Mouse (Mus musculus) midbrain, embryonic 13.5 days (tissue): ENCODE data around the gene Pigs. TPM values are rescaled to one million over a fixed set of nuclear protein-coding genes. Genes with fewer than 3 reads are reported as not detected.

Experiments used
- ATAC-seq: fragments of 200-750 bp; cut with Nextera tagmentation; 2 replicates; pipeline ENCODE4 v1.8.0; 2017; ENCODE audit warnings: mild to moderate bottlenecking, moderate TSS enrichment, moderate library complexity
- H3K27ac ChIP-seq: fragments of 300-500 bp; sonication (generic); 2 replicates; pipeline ENCODE4 v1.5.1; 2015; ENCODE audit warnings: inconsistent platforms, mild to moderate bottlenecking, moderate library complexity
- H3K27me3 ChIP-seq: fragments of 300-500 bp; sonication (generic); 2 replicates; pipeline ENCODE4 v1.6.1; 2015; ENCODE audit warnings: mild to moderate bottlenecking, inconsistent platforms
- H3K36me3 ChIP-seq: fragments of 300-500 bp; sonication (generic); 2 replicates; pipeline ENCODE4 v1.6.1; 2015; ENCODE audit warnings: mild to moderate bottlenecking, inconsistent platforms
- H3K4me1 ChIP-seq: fragments of 300-500 bp; sonication (generic); replicated peaks from 2 replicates; pipeline ENCODE4 v1.6.1; 2015; ENCODE audit warnings: inconsistent platforms
- H3K4me2 ChIP-seq: fragments of 300-500 bp; sonication (generic); replicated peaks from 2 replicates; pipeline ENCODE4 v1.6.1; 2015; ENCODE audit warnings: moderate library complexity, mild to moderate bottlenecking, inconsistent platforms
- H3K4me3 ChIP-seq: fragments of 300-500 bp; sonication (generic); replicated peaks from 2 replicates; pipeline ENCODE4 v1.5.1; 2015; ENCODE audit warnings: mild to moderate bottlenecking, inconsistent platforms
- H3K9ac ChIP-seq: fragments of 300-500 bp; sonication (generic); replicated peaks from 2 replicates; pipeline ENCODE4 v1.6.1; 2015; ENCODE audit warnings: mild to moderate bottlenecking, inconsistent platforms
- H3K9me3 ChIP-seq: fragments of 300-500 bp; sonication (generic); 2 replicates; pipeline ENCODE4 v1.6.1; 2016; ENCODE audit warnings: mild to moderate bottlenecking, inconsistent platforms
- WGBS: fragments of 180-500 bp; shearing (Covaris S2); methylation state at CpG from one replicate; pipeline ENCODE4 v1.1.7; 2015; 5-methylcytosine and 5-hydroxymethylcytosine counted together
- polyA plus RNA-seq: library from polyadenylated mRNA; unstranded; fragments of >200 nt; fragmentation: Nextera tagmentation; extraction: Ambion mirVana; gene quantifications from 2 replicates; pipeline ENCODE4 v1.2.1, GENCODE M21; 2015

Pigs gene
- polyA plus RNA-seq, 1 experiment from 2014 or later: 66.6 TPM

- H3K4me2 ChIP-seq: no peak overlapping the region
- H3K27ac ChIP-seq: no peak overlapping the region
- no peak for ATAC-seq
- H3K9me3 ChIP-seq: no peaks in the 10 kb centered on the region
- no peak overlapping the region for H3K9ac ChIP-seq
- no peaks in the 10 kb centered on the region for H3K27me3 ChIP-seq
- no peaks in the 10 kb centered on the region for H3K36me3 ChIP-seq
- WGBS: 82% methylated on average over 6 of the region's 6 CpGs
- no peak overlapping the region for H3K4me3 ChIP-seq
- no peaks in the 10 kb centered on the region for H3K4me1 ChIP-seq
Observed at GRCm38 (mm10) chr11:78354905-78355304, 26.7 kb downstream of the Pigs start.

GRCm38 (mm10) chr11:78355471-78356238, 27.4 kb downstream of the Pigs start:
- Histone ChIP-seq H3K4me3 (no peak overlapping the region), H3K27ac (no peak overlapping the region), H3K9me3 (no peaks in the 10 kb centered on the region), H3K36me3 (no peaks in the 10 kb centered on the region), H3K27me3 (no peaks in the 10 kb centered on the region), H3K9ac (no peak overlapping the region), H3K4me2 (no peak overlapping the region), H3K4me1 (no peaks in the 10 kb centered on the region; the same call in 1 of the 2 replicates)
- 35% methylated on average over 4 of the region's 4 CpGs for WGBS
- no peak; the same call in 1 of the 2 replicates for ATAC-seq

GRCm38 (mm10) chr11:78358330-78359007, 30.3 kb downstream of the Pigs start:
- no peak overlapping the region for H3K9ac ChIP-seq
- H3K36me3 ChIP-seq: no peaks in the 10 kb centered on the region
- WGBS: 12% methylated on average over 22 of the region's 22 CpGs
- ATAC-seq: no peak
- H3K4me2 ChIP-seq: no peak overlapping the region
- H3K4me1 ChIP-seq: no peaks in the 10 kb centered on the region; the same call in 1 of the 2 replicates
- no peak overlapping the region for H3K4me3 ChIP-seq
- no peak overlapping the region for H3K27ac ChIP-seq
- H3K9me3 ChIP-seq: no peaks in the 10 kb centered on the region
- no peaks in the 10 kb centered on the region for H3K27me3 ChIP-seq

GRCm38 (mm10) chr11:78360125-78360788, 32.0 kb downstream of the Pigs start:
- WGBS: 16% methylated on average over 13 of the region's 13 CpGs
- H3K36me3 ChIP-seq: no peaks in the 10 kb centered on the region
- no peak overlapping the region for H3K9ac ChIP-seq
- H3K9me3 ChIP-seq: no peaks in the 10 kb centered on the region
- H3K27me3 ChIP-seq: no peaks in the 10 kb centered on the region
- no peak overlapping the region for H3K27ac ChIP-seq
- H3K4me2 ChIP-seq: peak overlapping the region; percentile 42
- H3K4me3 ChIP-seq: peak overlapping the region; percentile 27; the same call in 1 of the 2 replicates
- H3K4me1 ChIP-seq: no peaks in the 10 kb centered on the region; the same call in 1 of the 2 replicates
- ATAC-seq: peak; percentile 72

- Histone ChIP-seq H3K27me3 (no peaks in the 10 kb centered on the region), H3K4me1 (no peaks in the 10 kb centered on the region; the same call in 1 of the 2 replicates), H3K27ac (no peak overlapping the region), H3K4me2 (peak overlapping the region; percentile 42), H3K4me3 (no peak overlapping the region), H3K9ac (no peak overlapping the region), H3K9me3 (no peaks in the 10 kb centered on the region), H3K36me3 (no peaks in the 10 kb centered on the region)
- ATAC-seq: peak; percentile 22
- WGBS: 58% methylated on average over 2 of the region's 2 CpGs
Observed at GRCm38 (mm10) chr11:78360789-78361131, 32.5 kb downstream of the Pigs start.

GRCm38 (mm10) chr11:78363309-78364007, 35.2 kb downstream of the Pigs start:
- no peak overlapping the region for H3K4me2 ChIP-seq
- H3K9ac ChIP-seq: no peak overlapping the region
- H3K27ac ChIP-seq: no peak overlapping the region
- 89% methylated on average over 13 of the region's 13 CpGs for WGBS
- no peaks in the 10 kb centered on the region; the same call in 1 of the 2 replicates for H3K4me1 ChIP-seq
- no peaks in the 10 kb centered on the region for H3K9me3 ChIP-seq
- H3K27me3 ChIP-seq: no peaks in the 10 kb centered on the region
- ATAC-seq: no peak
- no peak overlapping the region for H3K4me3 ChIP-seq
- no peaks in the 10 kb centered on the region for H3K36me3 ChIP-seq

- Histone ChIP-seq H3K9ac (no peak overlapping the region), H3K4me3 (no peak overlapping the region), H3K27me3 (no peaks in the 10 kb centered on the region), H3K4me2 (no peak overlapping the region), H3K27ac (no peak overlapping the region), H3K36me3 (no peaks in the 10 kb centered on the region), H3K9me3 (no peaks in the 10 kb centered on the region), H3K4me1 (no peaks in the 10 kb centered on the region; the same call in 1 of the 2 replicates)
- ATAC-seq: no peak
- WGBS: 55% methylated on average over 8 of the region's 8 CpGs
Observed at GRCm38 (mm10) chr11:78364103-78364502, 35.9 kb downstream of the Pigs start.

- H3K27ac ChIP-seq: no peak overlapping the region
- H3K27me3 ChIP-seq: no peaks in the 10 kb centered on the region
- H3K4me1 ChIP-seq: peaks cover 4% of the 10 kb centered on the region
- no peaks in the 10 kb centered on the region for H3K9me3 ChIP-seq
- no peak overlapping the region for H3K9ac ChIP-seq
- no peak overlapping the region for H3K4me2 ChIP-seq
- 88% methylated on average over 15 of the region's 15 CpGs for WGBS
- no peak for ATAC-seq
- no peak overlapping the region for H3K4me3 ChIP-seq
- no peaks in the 10 kb centered on the region for H3K36me3 ChIP-seq
Observed at GRCm38 (mm10) chr11:78367456-78368225, 39.4 kb downstream of the Pigs start.

GRCm38 (mm10) chr11:78370389-78370788, 42.2 kb downstream of the Pigs start:
- Histone ChIP-seq H3K9ac (no peak overlapping the region), H3K36me3 (no peaks in the 10 kb centered on the region), H3K27ac (no peak overlapping the region), H3K27me3 (no peaks in the 10 kb centered on the region), H3K4me2 (no peak overlapping the region), H3K4me3 (no peak overlapping the region), H3K9me3 (no peaks in the 10 kb centered on the region), H3K4me1 (peaks cover 6% of the 10 kb centered on the region)
- no peak for ATAC-seq
- 63% methylated on average over 1 of the region's 1 CpGs for WGBS

- WGBS: 89% methylated on average over 11 of the region's 11 CpGs
- Histone ChIP-seq H3K4me2 (no peak overlapping the region), H3K27me3 (no peaks in the 10 kb centered on the region), H3K4me1 (peaks cover 6% of the 10 kb centered on the region), H3K36me3 (no peaks in the 10 kb centered on the region), H3K4me3 (no peak overlapping the region), H3K9ac (no peak overlapping the region), H3K9me3 (no peaks in the 10 kb centered on the region), H3K27ac (no peak overlapping the region)
- ATAC-seq: no peak
Observed at GRCm38 (mm10) chr11:78371711-78372110, 43.5 kb downstream of the Pigs start.

GRCm38 (mm10) chr11:78372166-78372565, 44.0 kb downstream of the Pigs start:
- Histone ChIP-seq H3K4me3 (no peak overlapping the region), H3K36me3 (no peaks in the 10 kb centered on the region), H3K9me3 (no peaks in the 10 kb centered on the region), H3K9ac (no peak overlapping the region), H3K27me3 (no peaks in the 10 kb centered on the region), H3K27ac (no peak overlapping the region), H3K4me1 (peaks cover 6% of the 10 kb centered on the region), H3K4me2 (no peak overlapping the region)
- 87% methylated on average over 3 of the region's 3 CpGs for WGBS
- no peak for ATAC-seq
